Mouse (Mus musculus): ENCODE measurements around the gene Rtl3. TPM values are rescaled to one million over a fixed set of nuclear protein-coding genes. Genes with fewer than 3 reads are reported as not detected.
A peak's percentile ranks its signal among the peaks of the same experiment; 100 is the strongest.

The Rtl3 gene
- total RNA-seq (2022), result 1 to 10 TPM in 2 of 4 experiments, under 1 TPM in 2; 0.52 to 1.8 (median 0.91) TPM

DNA sequence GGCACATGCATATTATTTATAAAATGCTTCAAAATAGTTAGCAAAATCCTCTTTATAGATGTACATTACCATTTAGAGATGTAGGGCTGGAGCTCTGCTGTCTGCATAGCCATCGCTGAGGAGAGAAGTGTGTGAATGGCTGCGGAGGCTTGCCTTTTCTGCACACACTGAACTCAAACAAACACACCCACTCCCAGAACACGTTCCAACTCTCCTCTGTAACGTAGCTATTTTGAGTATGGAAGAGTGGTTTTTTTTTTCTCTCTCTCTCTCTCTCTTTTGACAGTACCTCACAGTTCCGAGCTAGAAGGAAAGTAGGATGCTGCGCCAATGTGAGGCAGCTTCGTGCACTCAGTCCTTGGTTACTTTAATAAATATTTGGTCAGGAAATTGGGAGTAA, at the start of gene Rtl3:
Rtl3 (minus strand) TSS at position 236 of the 400 bp plus-strand sequence.
- DNase-seq (ENCODE audit: low spot score), result no peak

DNA sequence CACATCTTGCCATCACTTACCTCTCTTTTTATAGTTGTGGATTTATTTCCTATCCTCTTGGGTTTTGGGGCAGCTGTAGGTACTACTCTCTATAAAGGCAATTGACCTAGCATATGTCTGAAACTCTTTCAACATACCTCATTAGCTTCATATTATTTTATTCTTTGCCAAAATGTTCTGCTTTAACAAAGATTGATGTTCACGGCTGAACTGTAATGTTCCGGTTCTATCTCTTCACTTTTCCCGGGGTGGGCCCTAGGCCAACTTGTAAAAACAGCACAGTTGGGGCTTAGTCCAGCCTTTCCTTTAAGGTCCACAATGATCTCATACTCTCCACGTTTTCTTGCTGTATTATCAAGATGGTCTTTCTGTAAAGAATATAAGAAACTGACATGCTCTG, 31.9 kb upstream of the Rtl3 start:
- DNase-seq (ENCODE audit: low spot score), result no peak

DNA sequence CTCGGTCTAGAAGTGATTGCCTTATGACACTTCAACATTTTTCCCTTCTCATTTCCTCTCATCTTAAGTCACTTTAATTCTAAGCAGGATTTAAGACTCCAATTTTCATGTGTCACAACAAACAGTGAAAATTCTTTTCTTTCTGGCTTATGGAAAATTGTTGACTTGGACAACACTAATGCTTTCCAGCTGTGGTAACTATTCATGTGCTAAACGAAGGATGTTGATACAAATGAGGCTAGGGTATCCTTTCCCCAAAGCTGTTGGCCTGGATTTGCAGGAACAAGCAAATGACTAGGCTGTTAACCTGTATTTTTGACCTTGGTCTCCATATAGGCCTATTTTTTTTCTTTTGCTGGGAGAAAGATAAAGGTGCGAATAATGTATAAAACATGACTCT, 31.4 kb upstream of the Rtl3 start:
- no peak for DNase-seq (ENCODE audit: low spot score)

DNA sequence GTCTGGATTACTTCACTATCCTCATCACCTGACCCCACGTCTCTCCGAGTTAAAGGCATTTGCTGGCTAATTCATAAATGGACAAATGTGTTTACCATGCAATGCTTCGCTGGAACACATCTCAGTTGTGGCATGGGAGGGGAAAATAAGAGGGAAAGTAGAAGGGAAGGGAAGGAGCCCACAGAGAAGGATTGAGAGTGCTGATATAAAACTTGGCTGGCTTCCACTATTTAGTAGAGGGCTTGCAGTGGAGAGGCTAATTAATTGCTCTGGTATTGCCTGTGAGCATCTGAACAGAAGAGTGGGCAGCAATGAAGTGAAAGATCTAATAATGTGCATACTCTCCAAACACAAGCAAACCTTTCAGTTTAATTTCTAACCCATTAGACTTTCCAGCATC, 31.0 kb upstream of the Rtl3 start:
- DNase-seq (ENCODE audit: low spot score), result no peak

DNA sequence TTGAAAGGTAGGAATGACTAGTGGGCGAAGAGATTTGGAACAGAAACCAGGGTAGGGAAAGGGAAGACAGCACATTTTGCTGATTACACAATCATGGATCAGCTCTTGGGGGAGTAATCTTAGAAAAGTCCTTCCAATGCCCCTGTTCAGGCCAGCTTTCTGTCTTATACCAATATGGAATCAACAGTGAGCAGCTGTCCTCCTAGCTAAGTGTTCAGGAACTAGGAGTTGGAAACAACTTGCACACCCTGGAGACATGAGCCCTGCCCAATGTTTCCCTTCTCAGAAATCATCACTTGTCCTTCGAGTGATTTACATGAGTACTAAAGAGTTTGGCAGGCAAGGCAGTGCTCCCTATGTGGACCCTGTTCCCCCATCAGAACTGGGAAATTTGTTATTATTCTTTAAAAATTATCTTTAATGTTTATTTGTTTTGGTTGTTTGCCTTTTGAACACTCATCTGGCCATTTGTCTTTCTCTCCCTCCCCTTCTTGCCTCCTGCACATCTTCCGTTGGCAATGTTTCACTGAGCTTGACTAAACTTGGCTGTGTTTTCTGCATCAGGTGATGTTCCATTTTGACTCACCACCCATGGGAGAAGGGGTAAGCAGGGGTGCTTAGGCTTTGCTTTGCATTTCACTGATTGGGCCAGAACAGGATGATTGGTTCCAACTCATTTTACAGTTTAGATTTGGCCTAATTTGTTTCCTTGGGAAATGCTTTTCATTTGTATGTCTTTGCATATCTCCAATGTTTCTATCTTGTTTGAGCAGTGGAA, 13.3 kb upstream of the Rtl3 start:
- peak; percentile 24 for DNase-seq (ENCODE audit: low spot score)

DNA sequence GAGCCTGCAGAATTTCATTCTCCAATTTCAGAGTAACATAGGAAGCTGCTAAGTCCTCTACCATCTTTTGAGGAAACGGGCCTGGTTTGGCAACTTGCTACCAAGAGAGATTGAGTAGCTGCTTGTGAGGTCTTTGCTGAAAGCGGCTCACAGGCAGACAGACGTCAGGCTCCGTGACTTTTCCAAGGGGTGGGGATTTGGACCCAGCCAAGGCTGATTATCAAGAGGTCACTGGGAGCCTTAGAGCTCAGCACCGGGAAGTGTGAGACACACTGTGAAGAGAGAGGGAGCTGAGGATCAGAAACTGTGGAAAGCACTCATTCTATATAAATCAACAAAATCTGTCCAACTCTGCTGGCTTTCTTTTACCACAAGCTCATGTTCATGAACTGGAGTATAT, 853 bp downstream of the Rtl3 start:
- peak; percentile 19 for DNase-seq (ENCODE audit: low spot score)

DNA sequence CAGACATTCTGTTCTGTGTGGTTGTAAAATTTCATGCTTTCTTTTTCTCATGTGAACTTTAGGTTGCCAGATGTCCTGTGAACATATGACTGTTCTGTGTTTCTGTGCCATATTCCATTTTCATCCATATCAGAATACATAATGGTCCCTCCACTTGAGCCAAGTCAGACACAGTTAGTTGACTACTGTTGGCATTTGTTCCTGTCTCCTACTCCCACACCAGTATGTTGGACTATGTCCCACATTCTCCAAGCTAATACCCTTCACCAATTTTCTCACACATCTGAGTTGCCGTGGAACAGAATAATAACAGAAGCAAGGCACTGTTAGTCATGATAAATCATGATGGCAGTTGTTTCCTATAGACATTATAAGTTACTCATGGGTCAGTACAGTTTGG, 9.9 kb downstream of the Rtl3 start:
- DNase-seq (ENCODE audit: low spot score), result no peak

DNA sequence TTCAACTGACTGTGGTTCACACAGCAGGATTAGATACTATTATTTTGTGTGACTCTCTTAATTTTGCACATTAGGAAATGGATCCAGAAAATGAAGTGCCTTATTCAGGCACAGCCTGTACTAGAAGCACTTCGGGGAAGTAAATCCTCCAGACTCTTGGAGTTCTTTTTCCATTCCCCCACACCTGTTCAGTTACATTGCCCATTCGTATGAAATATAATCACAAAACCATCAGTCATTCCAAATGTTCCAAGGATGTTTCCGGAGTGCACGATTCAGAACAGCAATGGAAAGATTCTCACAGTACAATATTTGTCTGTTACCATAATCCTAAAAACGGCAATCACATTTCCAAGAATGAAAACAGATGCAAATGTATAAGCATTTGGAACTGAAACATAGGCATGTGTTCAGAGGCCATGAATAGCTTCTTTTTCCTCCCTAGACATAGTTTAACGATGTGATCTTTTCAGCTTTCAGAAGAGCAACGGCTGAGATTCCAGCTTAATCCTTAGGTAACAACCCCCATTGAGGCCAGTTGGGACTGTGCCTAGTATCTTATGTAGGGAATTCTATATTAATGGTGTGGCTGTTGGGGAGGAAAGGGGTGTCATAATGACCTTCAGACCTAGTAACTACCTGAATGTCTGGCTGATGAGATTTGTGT, 30.8 kb downstream of the Rtl3 start:
- DNase-seq (ENCODE audit: low spot score), result no peak

DNA sequence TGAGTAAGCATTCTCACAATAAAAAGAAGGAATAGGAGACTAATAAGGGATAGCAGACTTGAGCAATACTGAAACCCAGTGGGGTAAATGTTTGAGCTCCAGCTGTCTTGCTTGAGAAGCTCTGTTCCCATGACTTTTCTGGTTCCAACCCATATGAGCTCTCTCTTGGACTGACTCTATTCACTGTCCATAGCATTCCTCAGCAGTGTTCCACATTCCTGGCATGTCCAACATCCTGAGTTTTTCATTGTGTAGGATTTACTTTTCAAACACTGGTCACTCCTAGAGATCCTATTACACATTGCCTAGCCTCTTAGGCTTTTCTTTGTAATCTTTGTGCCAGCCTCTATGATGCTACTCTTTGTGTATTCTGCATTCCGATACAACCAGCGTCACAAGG, 36.1 kb downstream of the Rtl3 start:
- no peak for DNase-seq (ENCODE audit: low spot score)

DNA sequence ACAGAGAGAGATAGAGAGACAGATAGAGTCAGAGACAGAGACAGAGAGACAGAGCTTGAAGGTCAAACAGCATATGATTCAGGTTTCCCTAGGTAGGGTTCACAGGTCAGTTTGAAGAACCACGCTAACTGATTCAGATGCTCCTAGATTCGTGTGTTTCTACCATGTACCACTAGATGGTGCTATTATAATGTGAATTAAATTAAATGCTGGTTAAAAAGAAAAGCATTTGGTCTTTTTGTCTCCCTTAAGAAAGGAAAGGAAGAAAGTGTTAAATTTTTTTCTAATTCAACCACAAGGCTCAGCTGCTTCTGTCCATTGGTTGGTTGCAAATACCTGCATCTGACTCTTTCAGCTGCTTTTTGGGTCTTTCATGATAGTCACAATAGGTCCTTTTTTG, 45.8 kb downstream of the Rtl3 start:
- peak; percentile 9 for DNase-seq (ENCODE audit: low spot score)

Other genes with a start within 250 kb of the Rtl3 start
- gene Cysltr1, start 237.0 kb downstream of the Rtl3 start, total RNA-seq (2022), result 1 to 10 TPM in 3 of 4 experiments, under 1 TPM in 1; 0.57 to 1.6 (median 1.1) TPM
- gene Lpar4, start 80.0 kb upstream of the Rtl3 start, total RNA-seq (2022), result under 1 TPM; 0.46 to 0.91 (median 0.74) TPM
- gene P2ry10, start 247.8 kb upstream of the Rtl3 start, total RNA-seq (2022), result under 1 TPM in 3 of 4 experiments, not detected in 1; 0.17 to 0.25 (median 0.19) TPM

All from heart, adult 8-10 months (tissue).